Mouse (Mus musculus) embryo, embryonic 10 days (tissue): ENCODE measurements around the gene Zfp626.
"Not testable (repeated sequence)": the region's sequence is repeated elsewhere in the genome, so short reads cannot be mapped to it uniquely, and the experiment has no call there.

Source experiments
- DNase-seq: peaks from one replicate; pipeline ENCODE4 v3.0.0-alpha.2; 2015; ENCODE audit warnings: low spot score

Gene Zfp626

GRCm38 (mm10) chr7:27806896-27807295 is at the start of gene Zfp626:
TSS of gene Zfp626 (plus strand) at chr7:27807196.
- not testable (repeated sequence) for DNase-seq

GRCm38 (mm10) chr7:27765176-27765886 is 41.7 kb upstream of the Zfp626 start:
- DNase-seq: peak; percentile 8

- DNase-seq: no peak
Measured at GRCm38 (mm10) chr7:27789306-27789705, 17.7 kb upstream of the Zfp626 start.

GRCm38 (mm10) chr7:27793865-27794264 is 13.1 kb upstream of the Zfp626 start:
- DNase-seq: not testable (repeated sequence)

- DNase-seq: no peak
Measured at GRCm38 (mm10) chr7:27794566-27794965, 12.4 kb upstream of the Zfp626 start.

- peak; percentile 81 for DNase-seq
Measured at GRCm38 (mm10) chr7:27797906-27798811, 8.8 kb upstream of the Zfp626 start.

GRCm38 (mm10) chr7:27801137-27801536 is 5.9 kb upstream of the Zfp626 start:
- peak; percentile 35 for DNase-seq

GRCm38 (mm10) chr7:27802986-27803385 is 4.0 kb upstream of the Zfp626 start:
- no peak for DNase-seq

- DNase-seq: peak; percentile 92
Measured at GRCm38 (mm10) chr7:27804297-27805030, 2.5 kb upstream of the Zfp626 start.

- DNase-seq: not testable (repeated sequence)
Measured at GRCm38 (mm10) chr7:27807305-27807704, 309 bp downstream of the Zfp626 start.

- DNase-seq: no peak
Measured at GRCm38 (mm10) chr7:27818526-27819110, 11.6 kb downstream of the Zfp626 start.

- no peak for DNase-seq
Measured at GRCm38 (mm10) chr7:27822611-27823010, 15.6 kb downstream of the Zfp626 start.

- DNase-seq: no peak
Measured at GRCm38 (mm10) chr7:27834131-27834530, 27.1 kb downstream of the Zfp626 start.

GRCm38 (mm10) chr7:27837896-27838295 is 30.9 kb downstream of the Zfp626 start:
- peak; percentile 40 for DNase-seq

- peak; percentile 94 for DNase-seq
Measured at GRCm38 (mm10) chr7:27838323-27839249, 31.6 kb downstream of the Zfp626 start, which contains the start of gene Zfp59. TSS of gene Zfp59 (plus strand) at chr7:27838607.

GRCm38 (mm10) chr7:27839596-27839995 is 32.6 kb downstream of the Zfp626 start:
- DNase-seq: no peak

GRCm38 (mm10) chr7:27840104-27840503 is 33.1 kb downstream of the Zfp626 start:
- no peak for DNase-seq

- no peak for DNase-seq
Measured at GRCm38 (mm10) chr7:27857227-27857626, 50.2 kb downstream of the Zfp626 start, which contains the start of gene Zfp607a. TSS of gene Zfp607a (plus strand) at chr7:27857527.

GRCm38 (mm10) chr7:27859301-27860251 is 52.6 kb downstream of the Zfp626 start:
- peak; percentile 10 for DNase-seq
